Mouse (Mus musculus) spleen, postnatal 10 days (tissue): ENCODE measurements around the gene BC016579.

Experiments
- DNase-seq, 2 experiments: peaks; one replicate each; pipeline ENCODE4 v3.0.0; 2021 to 2022; ENCODE audit warnings: low spot score in 2 of 2

BC016579 gene

GRCm38 (mm10) chr16:45653934-45654332 is at the start of gene BC016579:
TSS of gene BC016579 (minus strand) at chr16:45654068.
- peak in 1 of 2 experiments; percentile 28 for DNase-seq

DNA sequence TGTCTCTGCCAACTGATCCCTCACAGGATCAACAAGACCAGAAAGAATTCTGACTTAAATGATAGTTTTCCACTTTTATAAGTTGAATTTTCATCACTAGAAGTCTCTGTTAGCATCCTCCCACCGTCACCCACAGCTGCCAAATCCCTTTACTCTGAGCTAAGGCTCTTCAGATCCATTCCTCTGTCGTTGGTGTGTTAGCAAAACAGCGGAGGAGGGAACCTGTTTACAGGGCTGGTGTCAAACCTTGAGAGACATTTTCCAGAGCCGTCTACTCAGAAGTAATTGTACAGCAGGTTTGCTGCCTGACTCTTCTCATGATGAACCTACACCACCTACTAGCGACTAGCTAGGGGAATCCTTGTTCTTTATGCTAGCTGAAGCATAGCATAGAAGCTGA is 45.4 kb upstream of the BC016579 start:
- DNase-seq, result no peak

GRCm38 (mm10) chr16:45697996-45698395 is 44.1 kb upstream of the BC016579 start:
- no peak for DNase-seq

- no peak for DNase-seq
Observed at GRCm38 (mm10) chr16:45695445-45696160, 41.7 kb upstream of the BC016579 start.

DNA sequence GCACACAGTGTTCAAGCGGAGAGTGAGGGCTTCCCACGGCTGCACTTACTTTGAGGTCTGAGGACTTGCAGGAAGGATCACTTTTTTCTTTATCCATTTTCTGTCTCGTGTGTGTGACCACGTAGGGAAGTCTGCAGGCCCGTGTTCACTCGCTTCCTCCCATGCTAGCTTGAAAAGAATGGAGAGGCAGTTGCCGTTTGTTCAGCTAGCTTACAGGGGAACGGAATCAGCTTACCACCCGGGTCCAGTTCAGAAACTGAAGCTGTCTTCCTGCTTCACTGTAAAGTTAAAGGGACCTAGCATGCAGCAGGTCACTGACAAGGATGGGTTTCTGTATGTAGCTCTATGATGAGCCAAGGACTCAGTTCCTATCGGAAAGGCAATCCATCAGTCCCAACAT is 39.7 kb upstream of the BC016579 start, which contains the start of gene Tmprss7:
Gene Tmprss7 (minus strand): TSS at position 101 of the 400 bp plus-strand sequence.
- no peak for DNase-seq

GRCm38 (mm10) chr16:45692851-45693250 is 39.0 kb upstream of the BC016579 start:
- DNase-seq, result no peak

- DNase-seq, result no peak
Observed at GRCm38 (mm10) chr16:45690178-45690577, 36.3 kb upstream of the BC016579 start.

DNA sequence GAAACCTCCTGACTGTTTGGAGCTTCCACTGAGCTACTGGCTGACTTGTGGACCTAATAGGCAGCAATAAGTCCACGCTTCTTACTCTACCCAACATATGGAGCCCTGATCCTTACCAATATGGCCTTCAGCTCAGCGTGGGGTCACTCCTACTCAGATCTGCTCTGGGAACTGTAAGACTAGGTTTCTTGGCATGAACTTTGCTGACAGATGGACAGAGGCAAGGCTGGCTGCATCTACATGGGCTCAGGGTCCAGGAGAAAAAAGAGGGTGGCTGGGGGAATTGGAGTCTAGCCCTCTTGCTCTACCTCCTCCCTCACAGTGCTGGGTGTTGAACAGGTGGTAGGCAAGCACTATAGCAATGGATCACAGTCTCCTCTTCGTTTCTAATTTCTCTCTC is 33.0 kb upstream of the BC016579 start:
- DNase-seq, result no peak

DNA sequence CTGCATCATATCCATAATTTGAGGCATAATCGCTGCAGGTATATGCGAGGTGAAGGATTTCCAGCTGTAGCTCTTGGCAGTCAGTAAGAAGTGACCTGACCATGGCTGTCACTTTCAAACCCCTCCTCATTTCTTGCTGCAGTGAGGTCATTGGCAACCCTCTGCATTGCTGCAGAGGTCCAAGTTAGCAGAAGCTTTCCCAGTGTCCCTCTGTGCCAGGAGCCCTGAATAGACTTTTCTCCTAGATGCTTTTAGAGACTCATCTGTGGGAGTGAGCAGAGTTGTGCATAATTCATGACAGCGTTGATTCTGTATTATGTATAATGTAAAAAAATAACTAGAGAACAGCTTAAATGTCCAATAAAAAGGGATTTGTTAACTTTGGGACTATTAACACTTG is 31.4 kb upstream of the BC016579 start:
- no peak for DNase-seq

DNA sequence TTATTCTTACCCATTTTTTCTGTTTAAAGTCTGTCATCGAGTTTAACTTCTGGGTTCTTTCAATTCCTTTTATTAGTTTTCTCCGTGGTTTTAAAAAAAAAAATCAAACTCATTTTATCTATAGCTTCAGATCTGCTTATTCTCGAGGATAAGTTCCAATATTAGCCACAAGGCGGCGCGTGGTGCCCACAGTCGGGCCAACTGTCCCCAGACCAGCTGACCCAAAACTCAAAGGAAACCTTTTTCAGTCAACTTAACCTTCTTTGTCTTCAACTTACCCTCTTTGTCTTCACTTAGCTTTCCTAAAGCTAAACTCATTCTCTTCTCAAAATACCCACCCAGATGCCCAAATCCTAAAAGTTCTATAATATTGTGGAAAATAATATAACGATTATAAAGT is 30.9 kb upstream of the BC016579 start:
- DNase-seq, result peak; percentile 33 to 75

DNA sequence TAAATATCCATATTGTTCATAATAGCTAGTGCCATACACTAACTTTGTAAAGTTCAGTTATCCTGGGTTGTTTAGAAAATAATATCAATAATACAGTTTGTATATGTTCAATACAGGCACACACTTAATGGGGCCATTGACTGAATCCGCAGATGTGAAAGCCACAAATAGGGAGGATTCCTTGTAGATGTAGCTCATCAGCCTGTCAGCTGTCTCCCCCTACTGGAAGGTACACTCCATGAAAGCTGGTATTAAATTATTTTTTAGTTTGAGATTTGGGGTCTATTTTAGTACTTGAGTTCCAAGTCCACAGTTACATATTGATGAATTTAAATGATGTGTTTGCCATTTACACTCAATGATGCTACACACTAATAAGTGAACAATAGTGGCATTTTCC is 22.6 kb upstream of the BC016579 start:
- DNase-seq, result no peak

- DNase-seq, result no peak
Observed at GRCm38 (mm10) chr16:45670005-45670404, 16.1 kb upstream of the BC016579 start.

- no peak for DNase-seq
Observed at GRCm38 (mm10) chr16:45668178-45668577, 14.3 kb upstream of the BC016579 start.

DNA sequence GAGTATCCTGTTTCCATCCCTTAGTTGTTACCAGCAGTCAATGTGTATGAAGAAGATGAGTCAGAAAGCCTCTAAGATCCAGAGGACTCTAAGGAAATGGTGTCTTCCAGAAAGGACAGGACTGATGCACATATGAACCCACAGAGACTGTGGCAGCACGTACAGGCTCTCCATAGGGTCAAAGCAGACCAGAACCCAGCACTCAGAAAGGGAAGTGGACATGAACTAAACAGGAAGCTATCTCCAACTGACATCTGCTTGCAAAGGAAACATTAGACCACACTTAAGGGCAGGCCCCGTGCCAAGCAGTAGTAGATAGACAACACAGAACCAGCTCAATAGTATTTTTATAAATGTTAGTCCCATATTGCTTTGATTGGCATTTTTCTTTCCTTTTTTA is 12.3 kb upstream of the BC016579 start:
- DNase-seq, result peak in 1 of 2 experiments; percentile 34

GRCm38 (mm10) chr16:45662381-45662780 is 8.5 kb upstream of the BC016579 start:
- DNase-seq, result no peak

DNA sequence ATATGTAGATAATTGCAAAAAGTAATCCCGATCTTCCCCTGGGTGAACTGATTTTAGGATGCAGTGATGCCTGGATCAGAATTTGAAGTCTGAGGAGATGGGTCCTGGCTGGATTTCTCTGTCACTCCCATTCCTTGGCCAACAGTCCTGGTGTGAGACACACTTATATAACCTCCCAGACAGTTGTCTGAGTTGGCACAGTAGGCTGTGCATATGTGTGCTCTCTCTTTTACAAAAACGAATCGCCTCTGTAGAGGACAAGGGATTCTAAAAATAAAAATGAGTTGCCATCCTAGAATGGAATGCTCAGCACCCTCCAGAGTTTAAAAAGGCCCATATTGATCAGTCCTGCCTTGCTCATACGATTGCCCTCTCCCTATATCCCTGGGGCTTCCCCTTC is 5.7 kb upstream of the BC016579 start:
- no peak for DNase-seq

- DNase-seq, result no peak
Observed at GRCm38 (mm10) chr16:45658248-45658647, 4.4 kb upstream of the BC016579 start.

GRCm38 (mm10) chr16:45657574-45658159 is 3.8 kb upstream of the BC016579 start:
- no peak for DNase-seq

DNA sequence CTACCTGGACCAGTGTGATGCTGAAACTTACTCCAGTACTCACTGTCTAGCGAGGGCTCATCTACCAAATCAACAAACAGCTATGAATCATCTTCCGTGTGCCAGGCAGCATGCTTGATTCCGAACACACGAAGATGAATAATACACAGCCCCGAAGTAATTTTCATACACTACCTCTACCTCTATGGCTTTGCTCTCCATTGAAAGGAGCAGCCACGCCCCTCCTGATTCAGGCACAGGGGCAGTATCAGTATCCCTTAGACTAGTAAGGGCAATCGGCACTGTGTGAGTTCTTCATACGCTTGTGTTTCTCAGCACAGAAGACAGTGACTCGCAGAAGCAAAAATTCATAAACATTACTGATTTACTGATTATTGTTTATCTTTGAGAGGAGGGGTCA is 597 bp upstream of the BC016579 start:
- DNase-seq, result no peak

DNA sequence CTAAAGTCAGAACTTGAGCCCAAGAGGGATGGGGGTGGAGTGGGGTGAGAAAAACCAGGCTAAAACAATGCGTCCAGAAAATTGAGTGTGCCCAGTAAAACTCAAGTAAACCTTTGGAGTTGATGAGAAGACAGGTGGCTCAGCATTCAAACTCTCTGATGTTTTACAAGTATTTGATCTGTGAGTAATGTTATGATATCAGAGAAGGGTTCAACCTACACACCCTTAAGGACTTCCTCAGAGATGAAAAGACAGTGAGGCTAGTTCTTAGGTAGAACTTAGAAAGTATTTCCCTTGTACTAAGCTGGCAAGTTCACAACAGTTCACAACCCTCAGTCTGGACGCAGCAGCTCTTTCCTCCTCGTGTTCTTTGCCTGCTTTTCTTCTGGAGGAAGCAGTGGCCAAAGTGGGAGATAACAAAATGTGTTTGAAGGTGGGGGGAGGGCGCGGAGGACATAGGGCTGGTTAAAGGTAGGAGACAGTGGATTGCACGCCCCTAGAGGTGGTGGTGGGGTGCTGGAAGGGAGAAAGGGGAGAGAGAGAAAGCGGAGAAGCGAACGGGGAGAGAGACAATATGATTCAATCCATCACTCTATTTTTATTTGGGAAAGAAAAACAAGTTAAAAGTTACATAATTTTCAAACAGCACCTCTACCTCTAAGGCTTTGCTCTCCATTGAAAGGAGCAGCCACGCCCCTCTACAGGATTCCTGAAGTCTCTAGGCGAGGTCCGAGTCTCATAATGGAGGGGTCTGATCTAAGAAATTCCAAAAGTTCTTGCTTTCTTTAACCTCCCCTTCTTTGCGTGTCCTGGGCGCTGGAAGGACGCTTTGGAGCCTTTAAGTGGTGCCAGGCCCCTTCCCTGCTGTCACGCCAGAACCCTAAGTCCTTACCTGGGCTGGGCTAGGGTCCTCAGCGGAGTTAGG is 597 bp downstream of the BC016579 start:
- DNase-seq, result no peak

- no peak for DNase-seq
Observed at GRCm38 (mm10) chr16:45651497-45651896, 2.4 kb downstream of the BC016579 start.

- no peak for DNase-seq
Observed at GRCm38 (mm10) chr16:45644380-45644779, 9.5 kb downstream of the BC016579 start.
